Mouse (Mus musculus): Measurements from ENCODE around the gene Capn1.
"Not testable (repeated sequence)": the region's sequence is repeated elsewhere in the genome, so short reads cannot be mapped to it uniquely, and the experiment has no call there.

Capn1 gene

GRCm38 (mm10) chr19:6015511-6016315 lies at the start of gene Capn1:
TSS of gene Capn1 (minus strand) at chr19:6015897.
- DNase-seq: peak; percentile 66

- peak; percentile 36 for DNase-seq
Observed at GRCm38 (mm10) chr19:6063081-6063480, 47.4 kb upstream of the Capn1 start.

GRCm38 (mm10) chr19:6062418-6062817 lies 46.7 kb upstream of the Capn1 start:
- DNase-seq: no peak

GRCm38 (mm10) chr19:6061641-6062302 lies 46.1 kb upstream of the Capn1 start:
- peak; percentile 59 for DNase-seq

GRCm38 (mm10) chr19:6061021-6061533 lies 45.4 kb upstream of the Capn1 start, which contains the start of gene Znhit2:
TSS of gene Znhit2 (plus strand) at chr19:6061192.
- DNase-seq: peak; percentile 86

- peak; percentile 30 for DNase-seq
Observed at GRCm38 (mm10) chr19:6058966-6059365, 43.3 kb upstream of the Capn1 start.

- no peak for DNase-seq
Observed at GRCm38 (mm10) chr19:6058513-6058912, 42.8 kb upstream of the Capn1 start.

- DNase-seq: peak; percentile 99
Observed at GRCm38 (mm10) chr19:6057313-6058096, 41.8 kb upstream of the Capn1 start, which contains the start of the genes Mrpl49 and Fau. TSS of gene Mrpl49 (minus strand) at chr19:6057785. TSS of gene Fau (plus strand) at chr19:6057844.

- DNase-seq: peak; percentile 50
Observed at GRCm38 (mm10) chr19:6056696-6057095, 41.0 kb upstream of the Capn1 start.

GRCm38 (mm10) chr19:6054296-6054695 lies 38.6 kb upstream of the Capn1 start:
- no peak for DNase-seq

- DNase-seq: peak; percentile 26
Observed at GRCm38 (mm10) chr19:6052516-6052915, 36.8 kb upstream of the Capn1 start.

GRCm38 (mm10) chr19:6048681-6049410 lies 33.1 kb upstream of the Capn1 start:
- DNase-seq: peak; percentile 32

- peak; percentile 42 for DNase-seq
Observed at GRCm38 (mm10) chr19:6047899-6048166, 32.1 kb upstream of the Capn1 start.

GRCm38 (mm10) chr19:6047154-6047898 lies 31.6 kb upstream of the Capn1 start:
- peak; percentile 68 for DNase-seq

GRCm38 (mm10) chr19:6046294-6047153 lies 30.8 kb upstream of the Capn1 start, which contains the start of gene Syvn1:
TSS of gene Syvn1 (plus strand) at chr19:6046576.
- DNase-seq: peak; percentile 91

GRCm38 (mm10) chr19:6045366-6046293 lies 29.9 kb upstream of the Capn1 start:
- DNase-seq: peak; percentile 20

- DNase-seq: not testable (repeated sequence)
Observed at GRCm38 (mm10) chr19:6044102-6044501, 28.4 kb upstream of the Capn1 start.

GRCm38 (mm10) chr19:6042293-6042692 lies 26.6 kb upstream of the Capn1 start:
- peak; percentile 26 for DNase-seq

GRCm38 (mm10) chr19:6040002-6040401 lies 24.3 kb upstream of the Capn1 start:
- no peak for DNase-seq

Measured in cerebellum, adult 11-12 months (tissue).